Mouse (Mus musculus): ENCODE data around the gene Dgcr2. TPM values are rescaled to one million over a fixed set of nuclear protein-coding genes. Genes with fewer than 3 reads are reported as not detected.
A peak's percentile ranks its signal among the peaks of the same experiment; 100 is the strongest.

The Dgcr2 gene
- 10 to 100 TPM; 66.1 to 78.0 (median 76.2) TPM for total RNA-seq (2022)

GRCm38 (mm10) chr16:17898462-17898861, at the start of gene Dgcr2, which contains the start of gene Tssk2:
Dgcr2 (minus strand) TSS chr16:17898562.
Tssk2 (plus strand) TSS chr16:17898637.
- DNase-seq = no peak

DNA sequence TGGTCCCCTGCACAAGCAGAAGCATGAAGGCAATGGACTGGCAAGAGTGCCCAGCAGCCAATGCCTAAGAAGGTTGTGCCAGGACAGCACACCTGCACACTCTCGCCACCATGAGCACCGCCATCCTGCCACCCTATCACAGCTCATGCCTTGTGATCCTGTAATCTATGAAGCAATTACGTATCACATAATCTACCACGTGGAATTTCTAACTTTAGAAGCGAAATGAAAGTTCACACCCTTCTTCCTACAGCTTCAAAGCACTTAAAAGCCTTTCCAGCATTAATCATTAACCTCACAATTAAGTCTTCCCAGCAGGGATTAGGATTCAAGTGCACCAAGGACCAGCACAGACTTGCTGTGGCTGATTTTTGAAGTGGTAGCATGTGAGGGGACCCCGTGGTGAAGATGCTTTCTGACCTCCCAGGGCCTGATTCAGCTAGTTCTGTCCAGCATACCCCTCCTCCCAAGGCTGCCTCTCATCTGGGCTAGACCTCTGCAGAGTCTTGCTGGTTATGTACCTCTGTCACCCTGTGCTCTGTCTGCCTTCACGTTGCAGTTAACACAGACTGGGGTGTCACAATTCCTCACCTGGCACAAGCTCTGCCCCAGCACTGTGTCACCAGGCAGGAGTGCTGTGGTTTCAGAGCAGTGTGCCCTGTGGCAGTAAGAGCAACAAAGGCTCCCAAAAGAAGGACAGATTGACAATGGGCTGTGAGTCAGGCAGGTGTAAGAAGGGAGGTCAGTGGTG, 46.9 kb upstream of the Dgcr2 start:
- DNase-seq = no peak

GRCm38 (mm10) chr16:17943466-17943865, 45.1 kb upstream of the Dgcr2 start:
- no peak for DNase-seq

DNA sequence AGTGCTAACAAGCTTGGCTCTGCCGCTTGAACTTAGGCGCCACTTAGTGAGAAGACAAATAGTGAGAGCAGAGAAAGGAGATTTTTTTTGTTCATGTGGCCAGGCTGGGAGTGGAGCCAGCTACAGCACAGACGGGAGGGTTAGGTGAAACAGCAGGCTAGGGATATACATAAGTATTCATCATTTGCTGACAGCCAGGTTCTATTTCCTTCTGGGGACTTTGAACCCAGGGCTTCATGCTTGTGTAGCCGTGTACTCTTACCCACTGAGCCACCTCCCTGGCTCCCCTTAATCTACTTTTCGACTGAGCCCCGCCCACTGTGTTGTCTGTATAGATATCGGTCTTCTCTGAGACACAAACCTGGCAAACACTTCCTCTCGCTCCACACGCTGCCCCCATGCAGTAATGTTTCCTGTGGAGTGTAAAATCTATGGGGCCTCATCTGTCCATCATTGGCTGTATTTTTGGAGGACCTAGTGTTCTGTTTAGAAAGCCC, 40.9 kb upstream of the Dgcr2 start:
- no peak for DNase-seq

DNA sequence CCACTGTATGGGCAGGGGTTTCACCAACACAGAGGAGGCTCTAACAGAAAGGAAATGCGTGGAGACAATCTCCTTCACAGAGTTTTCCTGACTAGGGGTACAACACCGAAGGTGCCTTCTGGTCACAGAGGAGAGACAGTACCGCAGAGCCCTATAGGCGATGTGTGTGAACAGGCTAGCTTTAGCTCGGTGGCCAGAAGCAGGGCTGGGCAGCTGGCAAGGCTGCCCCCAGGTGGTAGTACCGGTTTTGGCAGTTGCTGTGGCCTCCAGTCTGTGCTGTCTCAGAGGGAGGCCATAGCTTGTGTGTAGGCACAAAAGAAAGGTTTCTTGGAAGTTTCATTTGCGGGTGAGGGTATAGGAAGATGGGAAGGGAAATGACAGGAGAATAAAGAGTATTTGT, 40.5 kb upstream of the Dgcr2 start:
- DNase-seq = no peak

DNA sequence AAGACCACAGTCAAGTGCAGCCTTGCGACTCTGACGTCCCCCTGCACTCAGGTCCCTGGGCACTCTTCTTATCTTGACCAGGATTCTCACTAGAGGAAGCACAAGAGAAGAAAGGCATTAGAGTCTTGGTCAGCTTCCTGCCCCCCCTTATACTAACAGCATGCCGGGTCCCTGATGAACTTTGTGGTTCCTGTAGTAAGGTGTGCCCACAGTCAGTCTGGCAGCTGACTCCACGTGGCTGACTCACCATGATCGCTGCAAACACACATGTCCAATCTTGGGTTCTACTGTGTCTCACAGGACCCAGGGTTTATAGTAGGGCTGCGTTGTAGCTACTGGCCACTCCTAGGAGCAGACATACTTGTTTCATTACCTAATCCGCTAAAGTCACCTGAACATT, 39.8 kb upstream of the Dgcr2 start:
- no peak for DNase-seq

DNA sequence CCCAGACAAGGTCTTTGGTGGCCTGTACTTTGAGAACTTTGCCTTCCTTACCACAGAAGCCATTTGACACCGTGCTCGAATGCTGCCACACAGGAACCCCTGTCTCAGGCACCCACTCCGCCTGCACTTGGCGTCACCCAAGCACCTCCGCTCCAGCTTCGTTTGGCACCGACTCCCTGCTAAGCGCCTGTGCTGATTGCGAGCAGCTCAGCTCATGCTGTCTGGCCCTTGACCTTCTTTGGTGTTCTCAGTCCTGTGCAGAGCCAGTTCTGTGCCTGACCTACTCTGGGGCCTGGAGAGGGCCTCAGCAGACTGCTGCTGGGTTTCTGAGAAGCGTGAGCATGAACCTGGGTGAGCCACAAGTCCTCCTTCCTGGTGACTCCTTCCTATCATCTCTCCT, 38.4 kb upstream of the Dgcr2 start:
- no peak for DNase-seq

GRCm38 (mm10) chr16:17934445-17934910, 36.1 kb upstream of the Dgcr2 start:
- DNase-seq = no peak

GRCm38 (mm10) chr16:17933594-17934444, 35.5 kb upstream of the Dgcr2 start:
- DNase-seq = no peak

- DNase-seq = no peak
These were observed 33.6 kb upstream of the Dgcr2 start for GRCm38 (mm10) chr16:17931906-17932460.

- no peak for DNase-seq
These were observed 31.3 kb upstream of the Dgcr2 start for GRCm38 (mm10) chr16:17929631-17930030.

GRCm38 (mm10) chr16:17929211-17929610, 30.8 kb upstream of the Dgcr2 start:
- DNase-seq = no peak

DNA sequence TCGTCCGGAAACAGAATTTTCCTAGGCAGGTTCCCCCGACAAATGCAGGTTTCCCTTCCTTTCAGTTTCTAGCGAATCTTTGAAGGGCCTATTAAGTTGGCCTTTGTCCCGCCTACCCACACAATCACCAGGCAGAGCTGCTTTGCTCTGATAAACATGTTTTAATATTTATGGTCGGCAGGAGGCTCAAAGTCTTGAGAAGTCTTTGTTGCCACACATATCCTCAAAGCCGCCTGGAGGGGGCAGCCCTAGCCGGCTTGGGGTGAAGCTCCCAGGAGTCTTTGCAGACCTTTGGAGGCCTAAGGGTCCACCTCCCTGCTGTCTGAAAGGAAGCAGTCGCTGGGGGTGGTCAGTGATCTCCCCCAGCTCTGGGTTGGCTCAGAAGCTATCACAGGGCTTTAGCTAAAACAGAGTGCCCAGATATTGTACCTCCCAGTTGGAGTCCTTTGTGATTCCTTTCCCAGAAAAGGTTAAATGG, 30.3 kb upstream of the Dgcr2 start:
- peak; percentile 70 for DNase-seq

- peak; percentile 82 for DNase-seq
These were observed 29.8 kb upstream of the Dgcr2 start, which contains the start of gene Slc25a1 for GRCm38 (mm10) chr16:17928087-17928580. Slc25a1 (minus strand) TSS chr16:17928219.

- DNase-seq = no peak
These were observed 29.2 kb upstream of the Dgcr2 start for GRCm38 (mm10) chr16:17927351-17928082.

DNA sequence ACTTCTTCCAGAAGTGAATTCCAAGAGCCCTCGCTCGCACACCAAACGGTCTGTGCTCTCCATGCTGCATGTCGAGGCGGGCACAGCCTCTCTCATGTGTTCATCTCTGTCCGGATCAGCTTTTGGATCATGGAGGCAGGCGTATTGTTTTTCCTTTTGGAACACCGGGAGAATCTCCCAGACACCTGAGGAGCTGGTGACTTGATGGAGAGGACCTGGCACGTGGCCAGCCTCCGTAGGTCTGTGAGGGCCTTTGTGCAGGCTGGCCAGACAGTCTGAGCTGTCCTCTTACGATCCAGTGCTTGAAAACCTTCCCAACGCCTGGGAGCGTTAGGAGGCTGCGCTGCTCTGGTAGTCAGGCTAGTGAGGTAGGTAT, 23.8 kb upstream of the Dgcr2 start:
- DNase-seq = no peak

DNA sequence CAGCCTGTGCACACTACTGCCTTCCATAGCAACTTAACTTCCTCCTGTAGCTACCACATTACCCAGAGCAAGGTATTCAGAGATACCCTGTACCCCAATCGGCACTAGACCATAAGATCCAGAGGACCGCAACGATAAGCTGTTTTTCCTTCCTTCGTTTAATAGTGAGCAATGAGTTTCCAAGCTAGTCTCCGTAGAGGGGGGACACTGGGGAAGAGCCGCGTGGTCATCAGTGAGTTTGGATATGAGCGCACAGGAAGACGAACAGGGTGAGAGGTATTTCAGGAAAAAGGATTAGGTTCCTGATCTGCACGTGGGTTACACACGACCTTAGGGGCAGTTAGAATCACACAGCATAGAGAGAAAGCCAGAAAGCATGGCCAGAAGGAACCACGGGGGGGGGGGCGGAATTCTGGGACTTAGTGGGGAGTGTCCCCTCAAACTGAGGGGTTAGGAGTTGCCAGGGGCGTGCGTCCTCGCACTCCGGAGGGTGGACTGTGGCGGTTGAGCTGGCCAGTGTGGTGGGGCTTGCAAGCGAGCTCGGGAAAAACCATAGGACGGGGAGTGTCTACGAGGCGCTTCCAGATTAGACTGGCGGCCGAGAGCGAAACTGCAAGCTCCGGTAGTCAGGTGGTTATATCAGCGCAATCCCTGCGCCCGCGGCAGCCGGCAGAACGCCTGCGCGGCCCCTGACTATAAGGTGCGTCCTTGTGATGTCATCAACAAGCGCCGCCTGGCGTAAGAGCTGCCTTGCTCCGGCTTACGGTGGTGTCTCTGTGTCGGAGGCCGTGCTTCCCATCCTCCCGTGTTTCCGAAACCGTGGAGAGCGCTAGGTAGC, 23.2 kb upstream of the Dgcr2 start:
- DNase-seq = peak; percentile 93

DNA sequence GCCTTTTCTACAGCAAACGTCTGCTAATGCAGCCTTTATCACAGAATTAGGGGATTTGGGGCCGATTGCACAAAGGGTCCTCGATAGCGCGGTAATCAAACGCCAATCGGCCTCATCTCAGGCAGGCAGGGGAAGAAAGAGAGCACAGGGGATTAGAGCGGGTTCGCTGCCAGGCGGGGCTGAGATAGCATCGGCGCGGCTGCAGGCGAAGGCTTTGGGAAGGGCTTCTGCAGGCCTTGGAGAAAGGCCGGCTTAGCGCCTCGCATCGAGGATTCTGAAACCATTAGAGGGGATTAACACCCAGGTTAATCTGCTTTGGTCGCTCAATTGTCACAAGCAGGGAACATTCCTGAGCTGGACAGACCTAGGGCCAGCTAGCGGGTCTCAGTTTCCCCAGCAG, 22.2 kb upstream of the Dgcr2 start:
- DNase-seq = no peak

DNA sequence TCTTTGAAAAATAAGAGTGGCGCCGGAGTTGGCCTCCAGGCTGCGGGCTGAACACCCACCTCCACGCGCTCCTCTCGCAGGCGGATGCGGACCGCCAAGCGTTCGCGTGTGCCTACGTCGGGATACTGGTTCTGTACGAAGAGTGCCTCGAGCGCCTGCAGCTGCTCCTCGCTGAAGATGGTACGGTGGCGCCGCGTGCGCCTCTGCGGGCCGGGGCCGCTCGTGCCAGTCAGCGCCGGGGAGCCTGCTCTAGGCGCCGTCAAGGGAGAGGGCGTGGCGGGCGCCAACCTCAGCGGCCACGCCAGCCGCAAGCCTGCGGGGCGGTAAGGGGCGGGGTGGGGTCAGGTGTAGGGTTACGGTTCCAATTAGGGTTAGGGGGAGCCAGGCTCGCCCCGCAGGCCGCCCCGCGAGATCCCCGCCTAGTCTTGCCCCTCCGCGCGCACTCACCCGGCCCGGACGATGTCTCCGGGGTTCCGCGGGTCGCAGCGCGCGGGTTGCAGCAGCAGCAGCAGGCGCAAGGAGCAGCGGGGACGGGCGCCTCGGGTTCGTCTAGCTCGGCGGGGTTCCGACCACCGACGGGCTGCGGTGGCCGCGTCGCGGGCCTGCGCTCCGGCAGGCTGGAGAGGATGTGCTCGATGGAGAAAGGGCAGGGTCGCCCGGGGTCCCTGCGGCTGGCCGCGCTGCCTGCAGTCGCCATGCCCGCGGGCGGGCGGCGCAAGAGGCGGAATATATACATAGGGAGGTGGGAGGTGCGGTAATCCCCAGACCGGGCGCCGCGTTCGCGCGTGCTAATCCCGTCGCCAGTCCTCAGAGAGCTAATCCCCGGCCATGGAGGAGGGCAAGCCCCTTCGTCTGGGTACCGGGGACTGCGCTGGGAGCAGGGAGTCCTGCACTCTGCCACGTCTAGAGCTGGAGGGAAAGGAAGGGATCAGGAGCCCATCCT, 16.2 kb upstream of the Dgcr2 start, which contains the start of gene Gsc2:
Gene Gsc2 (minus strand): TSS at position 753 of the 943 bp plus-strand sequence.
- DNase-seq = no peak
